Mouse (Mus musculus): ENCODE measurements at regions not wholly inside any gene's neighbourhood (a gene's known extent, or its start where the extent isn't known, plus 50 kb on each side); places are given as distances from the start of the nearest gene placed in this dataset.
A peak's percentile ranks its signal among the peaks of the same experiment; 100 is the strongest.

- no peaks in the 10 kb centered on the region for H3K9me3 ChIP-seq (replicated peaks; ENCODE audit: insufficient read depth, low read length)
- peaks cover 0 to 13% of the 10 kb centered on the region in 2 experiments; a peak in 2 of 4 replicates for H3K36me3 ChIP-seq (ENCODE audit: control insufficient read depth in 1 of 2, insufficient read depth in 2 of 2, low read length in 2 of 2)
- H3K27me3 ChIP-seq (ENCODE audit: control insufficient read depth in 1 of 2, insufficient read depth in 2 of 2, low read length in 2 of 2): no peaks in the 10 kb centered on the region
- H3K27ac ChIP-seq (ENCODE audit: control insufficient read depth, low read depth, low read length): no peak overlapping the region
- DNase-seq (ENCODE audit: low read depth, low spot score): peak; percentile 42
- H3K79me2 ChIP-seq (ENCODE audit: control insufficient read depth, insufficient read depth, low read length, poor library complexity): no peaks in the 10 kb centered on the region
- no peak for TF ChIP-seq TBP (IDR thresholded peaks at IDR 0.05; ENCODE audit: low read depth, low read length)
- no peak for TF ChIP-seq MAZ (IDR thresholded peaks at IDR 0.05; ENCODE audit: low read depth, low read length)
- no peak for TF ChIP-seq CHD1 (IDR thresholded peaks at IDR 0.05; ENCODE audit: low read depth, low read length)
- no peak for TF ChIP-seq ZNF384 (IDR thresholded peaks at IDR 0.05; ENCODE audit: low read depth, low read length)
- peak; percentile 60 for TF ChIP-seq GATA1 (IDR thresholded peaks at IDR 0.05; ENCODE audit: low read depth, low read length)
- TF ChIP-seq BHLHE40 (IDR thresholded peaks at IDR 0.05; ENCODE audit: borderline replicate concordance, low read depth, low read length): no peak
- TF ChIP-seq TCF12 (IDR thresholded peaks at IDR 0.05; ENCODE audit: low read depth, low read length): no peak
- TF ChIP-seq RAD21 (IDR thresholded peaks at IDR 0.05; ENCODE audit: low read depth, low read length): no peak
- no peak for TF ChIP-seq UBTF (IDR thresholded peaks at IDR 0.05; ENCODE audit: borderline replicate concordance, insufficient read depth, low read depth, low read length)
- no peak for TF ChIP-seq CHD2 (IDR thresholded peaks at IDR 0.05; ENCODE audit: low read length)
- peak; percentile 64 for TF ChIP-seq ETS1 (IDR thresholded peaks at IDR 0.05; ENCODE audit: low read depth, low read length)
- no peak for TF ChIP-seq NELFE (IDR thresholded peaks at IDR 0.05; ENCODE audit: low read depth, low read length)
- no peak for TF ChIP-seq POLR2AphosphoS5 (IDR thresholded peaks at IDR 0.05; ENCODE audit: borderline replicate concordance, low read depth, low read length)
- no peak for TF ChIP-seq USF2 (IDR thresholded peaks at IDR 0.05; ENCODE audit: borderline replicate concordance in 1 of 2, insufficient read depth in 1 of 2, low read depth in 1 of 2, low read length in 2 of 2)
- peak; percentile 20; the same call in 1 of the 2 replicates for TF ChIP-seq RCOR1 (IDR thresholded peaks at IDR 0.05; ENCODE audit: low read depth, low read length)
- no peak for TF ChIP-seq POLR2A (IDR thresholded peaks at IDR 0.05; ENCODE audit: control insufficient read depth in 1 of 2, insufficient read depth in 1 of 2, low read depth in 1 of 2, low read length in 2 of 2, poor library complexity in 1 of 2)
- no peak for TF ChIP-seq MAFK (IDR thresholded peaks at IDR 0.05; ENCODE audit: borderline replicate concordance, low read depth, low read length)
- TF ChIP-seq MEF2A (IDR thresholded peaks at IDR 0.05; ENCODE audit: extremely low read depth, insufficient replicate concordance, low read depth, low read length, poor library complexity, severe bottlenecking): no peak
- TF ChIP-seq HCFC1 (IDR thresholded peaks at IDR 0.05; ENCODE audit: low read depth, low read length): no peak
- 0 out of 4 replicates have a peak, but pooled peaks of 1 of the 2 experiments have one; percentile 9 for TF ChIP-seq EP300 (IDR thresholded peaks at IDR 0.05; ENCODE audit: low read depth in 1 of 2, low read length in 2 of 2)
- no peak overlapping the region for H3K4me3 ChIP-seq (ENCODE audit: control insufficient read depth in 1 of 2, insufficient read depth in 1 of 2, low read depth in 2 of 2, low read length in 2 of 2)
- no peak overlapping the region for H3K9ac ChIP-seq (ENCODE audit: control insufficient read depth, low read depth, low read length, poor library complexity, severe bottlenecking)
- H3K4me1 ChIP-seq (ENCODE audit: control insufficient read depth in 1 of 2, insufficient read depth in 2 of 2, low read length in 2 of 2): peaks cover 17% of the 10 kb centered on the region in 2 experiments
Observed at GRCm38 (mm10) chr3:21962921-21963732, 113.3 kb upstream of the Tbl1xr1 start.

Data from MEL (cell line).